Mouse (Mus musculus) embryo, embryonic 10 days (tissue): ENCODE results near the gene Klrb1a.
A peak's percentile ranks its signal among the peaks of the same experiment; 100 is the strongest.
"Not testable (repeated sequence)": the region's sequence is repeated elsewhere in the genome, so short reads cannot be mapped to it uniquely, and the experiment has no call there.

ENCODE experiments used
- DNase-seq: peaks from one replicate; pipeline ENCODE4 v3.0.0-alpha.2; 2015; ENCODE audit warnings: low spot score

The Klrb1a gene

DNA sequence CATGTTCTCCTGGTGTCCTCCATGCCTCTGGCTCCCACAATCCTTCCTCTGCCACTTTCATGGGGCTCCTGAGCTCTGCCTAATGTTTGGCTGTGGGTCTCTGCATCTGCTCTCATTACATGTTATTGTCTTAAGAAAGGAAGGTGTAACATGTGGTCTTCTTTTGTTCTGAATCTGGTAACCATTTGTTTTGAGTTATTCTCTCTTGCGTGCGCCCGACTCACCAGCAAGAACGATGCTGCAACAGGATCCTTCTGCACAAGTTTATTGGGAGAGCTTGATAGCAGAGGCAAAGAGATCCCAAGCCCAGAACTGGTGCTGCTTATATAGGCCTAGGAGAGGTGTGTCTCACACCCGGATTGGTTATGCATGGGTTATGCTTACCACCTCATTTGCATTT lies at the start of gene Klrb1a:
TSS of gene Klrb1a (minus strand) at position 101 of the 400 bp plus-strand sequence.
- DNase-seq = not testable (repeated sequence)

- no peak for DNase-seq
These were observed 46.6 kb upstream of the Klrb1a start for GRCm38 (mm10) chr6:128669936-128670335.

DNA sequence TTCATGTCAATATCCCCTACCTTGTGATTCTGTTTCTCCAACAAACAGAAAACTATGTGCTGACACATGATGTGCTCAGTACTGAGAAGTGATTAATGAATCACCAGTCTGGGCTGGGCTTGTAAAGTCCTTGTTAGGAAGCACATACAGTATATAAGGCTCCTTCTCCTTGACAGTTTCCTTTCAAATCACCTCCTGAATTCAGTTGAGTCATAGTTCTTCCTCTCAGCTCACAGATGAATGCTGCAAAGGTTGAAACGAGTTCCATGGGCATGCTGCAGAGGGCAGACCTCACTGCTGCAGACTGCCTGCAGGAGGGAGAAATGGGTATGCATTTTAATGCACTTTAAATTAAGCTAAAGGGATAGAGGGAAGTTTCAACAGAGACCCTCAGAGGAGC lies 38.9 kb upstream of the Klrb1a start, which contains the start of gene Clec2h:
TSS of gene Clec2h (plus strand) at position 180 of the 400 bp plus-strand sequence.
- DNase-seq = no peak

DNA sequence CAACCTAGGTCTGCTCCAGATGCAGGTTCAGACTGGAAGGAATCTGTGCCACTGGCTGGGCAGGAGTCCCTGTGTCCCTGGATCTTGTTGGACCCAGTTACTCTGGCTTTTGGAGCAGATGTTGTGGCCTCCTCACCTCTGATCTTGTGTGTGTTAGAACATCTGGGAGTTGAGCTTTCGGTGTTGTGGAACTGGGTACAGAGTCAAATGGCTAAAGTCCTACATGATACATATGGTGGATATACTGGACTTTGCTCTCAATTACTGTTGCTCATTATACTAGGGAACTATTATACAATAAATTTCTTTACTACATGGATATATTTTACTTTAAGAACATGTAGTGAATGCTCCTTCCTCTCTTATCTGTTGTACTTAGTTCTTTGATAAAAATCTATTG lies 37.9 kb upstream of the Klrb1a start:
- no peak for DNase-seq

- no peak for DNase-seq
These were observed 29.6 kb upstream of the Klrb1a start for GRCm38 (mm10) chr6:128652938-128653337.

- DNase-seq = not testable (repeated sequence)
These were observed 27.5 kb upstream of the Klrb1a start for GRCm38 (mm10) chr6:128650827-128651226.

DNA sequence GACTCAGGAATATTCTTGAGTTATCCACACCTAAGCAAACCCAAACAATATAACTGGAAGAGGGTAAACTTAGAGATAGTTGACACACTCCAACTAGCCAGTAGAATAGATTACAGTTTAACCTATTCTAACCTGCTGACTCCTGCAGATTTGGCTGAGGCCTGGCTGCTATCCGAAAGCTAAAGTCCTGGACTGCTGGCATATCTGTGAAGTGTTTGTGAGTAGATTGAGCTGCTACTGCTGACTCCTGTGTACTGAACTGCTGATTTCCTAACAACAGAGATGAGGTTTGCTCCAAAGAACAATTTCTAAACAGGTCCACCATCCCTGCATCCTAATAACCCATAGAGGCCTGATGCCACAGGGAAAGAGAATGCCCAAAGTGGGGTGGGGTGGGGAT lies 26.9 kb upstream of the Klrb1a start:
- no peak for DNase-seq

DNA sequence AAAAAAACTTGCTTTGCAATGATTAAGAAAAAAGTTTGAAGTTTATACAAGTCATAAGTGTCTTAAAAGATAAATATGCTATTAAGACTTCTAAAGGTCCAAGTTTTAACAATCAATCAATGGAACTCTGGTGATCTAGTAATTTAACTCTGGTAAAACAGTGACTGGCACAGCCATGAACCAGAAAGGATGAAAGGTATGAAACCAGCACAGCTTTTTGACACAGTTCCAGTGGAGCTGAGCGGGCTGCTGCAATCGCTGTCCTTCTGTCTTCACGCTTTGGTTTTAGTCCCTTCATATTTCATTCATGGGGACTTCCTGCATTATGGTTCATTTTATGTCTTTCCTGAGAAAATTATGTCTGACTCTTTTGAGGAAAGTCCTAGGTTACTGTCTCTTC lies 26.3 kb upstream of the Klrb1a start:
- DNase-seq = no peak

- DNase-seq = not testable (repeated sequence)
These were observed 22.4 kb upstream of the Klrb1a start for GRCm38 (mm10) chr6:128645708-128646107.

GRCm38 (mm10) chr6:128644694-128645093 lies 21.4 kb upstream of the Klrb1a start:
- not testable (repeated sequence) for DNase-seq

GRCm38 (mm10) chr6:128643999-128644398 lies 20.7 kb upstream of the Klrb1a start:
- DNase-seq = no peak

- no peak for DNase-seq
These were observed 17.9 kb upstream of the Klrb1a start for GRCm38 (mm10) chr6:128641116-128641716.

- no peak for DNase-seq
These were observed 17.3 kb upstream of the Klrb1a start for GRCm38 (mm10) chr6:128640673-128641072.

- not testable (repeated sequence) for DNase-seq
These were observed 7.9 kb upstream of the Klrb1a start for GRCm38 (mm10) chr6:128630912-128631905.

GRCm38 (mm10) chr6:128629771-128630739 lies 6.7 kb upstream of the Klrb1a start:
- DNase-seq = peak; percentile 81

GRCm38 (mm10) chr6:128625246-128625645 lies 1.9 kb upstream of the Klrb1a start:
- not testable (repeated sequence) for DNase-seq

DNA sequence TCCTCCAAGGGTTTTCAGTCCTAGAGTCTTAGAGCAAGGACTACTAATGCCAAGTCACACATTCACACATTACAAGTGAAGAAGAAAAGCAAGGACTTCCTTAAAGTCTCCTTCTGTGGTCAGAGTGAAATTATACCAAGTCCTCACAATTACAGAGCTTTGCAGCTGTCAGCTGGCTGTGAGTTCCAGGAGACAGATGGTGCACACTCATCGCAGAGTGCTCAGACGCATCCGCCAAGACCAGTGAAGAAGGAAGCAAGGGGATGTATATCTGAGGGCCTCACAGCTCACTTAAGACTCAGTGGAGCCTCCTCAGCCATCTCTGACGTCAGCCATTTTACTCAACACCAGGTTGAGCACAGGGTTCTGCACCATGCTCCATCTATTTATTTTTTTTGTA lies 1.1 kb upstream of the Klrb1a start:
- no peak for DNase-seq

- DNase-seq = no peak
These were observed 600 bp downstream of the Klrb1a start for GRCm38 (mm10) chr6:128622733-128623132.

DNA sequence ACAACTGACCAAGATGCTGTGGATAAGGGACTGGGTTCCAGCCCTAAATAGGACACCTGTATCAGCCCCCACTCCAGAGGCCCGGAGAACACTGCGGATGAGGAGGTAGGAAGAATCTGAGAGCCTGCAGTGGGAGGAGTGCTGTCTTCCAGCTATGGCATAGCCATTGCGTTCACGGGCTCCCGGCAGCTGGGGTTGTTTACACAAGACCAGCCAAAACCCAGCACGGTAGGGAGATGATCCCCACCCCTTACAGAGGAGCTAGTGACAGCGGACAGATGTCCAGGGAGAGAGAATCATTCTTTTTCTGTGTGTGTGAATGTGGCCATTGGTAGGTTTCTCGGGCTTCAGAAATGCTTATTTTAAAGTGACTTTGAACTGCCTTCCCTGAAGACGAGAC lies 17.0 kb downstream of the Klrb1a start:
- no peak for DNase-seq

- DNase-seq = peak; percentile 69
These were observed 18.8 kb downstream of the Klrb1a start for GRCm38 (mm10) chr6:128604512-128604911.

DNA sequence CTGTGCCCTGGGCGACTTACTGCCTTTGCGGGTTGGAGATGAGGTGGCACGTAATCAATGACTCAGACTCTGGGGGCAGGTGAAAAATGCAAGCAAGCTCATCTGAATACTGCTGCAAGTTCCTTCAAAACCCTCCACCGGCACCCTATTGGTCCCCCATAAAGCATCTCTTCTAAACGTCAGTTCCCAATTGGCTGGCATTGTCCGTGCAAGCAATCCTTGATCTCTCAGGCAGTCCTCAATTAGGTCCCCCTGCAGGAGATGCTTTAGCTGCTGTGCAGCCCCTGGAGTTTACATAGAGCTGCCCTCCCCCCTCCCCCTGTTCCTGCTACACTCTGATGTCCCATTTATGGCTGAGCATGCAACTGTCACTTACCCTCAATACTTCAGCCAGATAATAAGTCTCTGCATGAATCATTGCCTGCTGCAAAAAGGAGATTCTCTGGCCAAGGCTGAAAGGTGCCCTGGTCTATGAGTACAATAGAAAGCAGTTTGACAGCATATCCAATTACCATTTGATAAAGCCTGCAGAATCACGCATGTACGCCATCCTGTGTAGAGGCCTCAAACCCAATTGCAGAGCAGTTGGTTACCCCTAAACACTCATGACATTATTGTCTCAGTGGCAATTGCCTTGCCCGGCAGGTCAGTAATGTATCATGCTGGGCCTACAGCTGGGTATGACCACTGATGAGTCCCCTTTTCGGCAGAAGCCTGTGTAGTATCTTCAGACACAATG lies 20.7 kb downstream of the Klrb1a start:
- no peak for DNase-seq
